Mouse (Mus musculus): ENCODE data around the gene Pnpla6. TPM values are rescaled to one million over a fixed set of nuclear protein-coding genes. Genes with fewer than 3 reads are reported as not detected.

Pnpla6 gene
- total RNA-seq, 2 experiments from 2014 or later, result 59.1 to 77.1 TPM

DNA sequence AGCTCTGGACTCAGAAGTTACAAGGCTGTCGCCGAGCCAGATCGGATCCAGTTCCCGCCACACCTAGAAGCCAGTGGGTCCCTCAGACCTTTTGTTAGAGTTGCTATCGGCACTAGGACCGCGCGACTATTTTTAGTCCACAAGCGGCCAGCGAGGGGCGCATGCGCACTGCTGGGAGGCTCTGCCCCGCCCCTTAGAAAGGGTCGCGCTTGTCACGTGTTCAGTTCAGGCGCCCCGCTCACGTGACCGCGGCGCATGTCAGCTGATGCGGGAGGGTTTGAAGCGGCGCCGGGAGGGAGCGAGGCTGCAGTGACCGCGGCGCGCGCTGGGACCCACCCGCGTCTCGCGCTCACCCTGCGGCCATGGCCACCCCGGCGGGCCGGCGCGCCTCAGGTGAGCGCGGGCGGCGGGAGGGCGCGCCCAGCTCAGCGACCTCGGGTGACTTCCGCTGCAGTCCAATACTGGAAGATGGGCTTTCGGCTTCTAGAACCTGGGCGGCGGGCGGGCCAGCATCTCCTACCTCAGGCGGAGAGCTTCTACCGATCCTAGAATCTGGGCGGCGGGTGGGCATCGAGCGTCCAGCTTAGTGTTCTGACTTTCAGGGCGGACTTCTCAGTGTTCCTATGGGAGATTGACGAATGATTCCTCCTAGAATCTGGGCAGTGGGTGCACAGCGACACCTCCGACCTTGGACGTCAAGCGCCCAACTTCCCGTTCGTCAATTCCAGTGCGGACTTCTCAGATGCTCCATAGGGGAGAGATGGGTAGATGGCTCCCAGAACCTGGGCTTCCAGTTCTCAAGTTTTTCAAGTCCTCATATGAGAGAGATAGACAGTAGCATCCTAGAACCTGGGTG, 14.7 kb upstream of the Pnpla6 start, which contains the start of gene Mcoln1:
Gene Mcoln1, plus strand, starts transcription at position 223 of the 856 bp plus-strand sequence.
- peak; percentile 92 to 95 for DNase-seq (ENCODE audit: extremely low spot score in 1 of 2, low spot score in 1 of 2)

- peak in 1 of 2 experiments; percentile 20 for DNase-seq (ENCODE audit: extremely low spot score in 1 of 2, low spot score in 1 of 2)
These were observed 13.0 kb upstream of the Pnpla6 start for GRCm38 (mm10) chr8:3502217-3502616.

GRCm38 (mm10) chr8:3507979-3508754, 7.0 kb upstream of the Pnpla6 start:
- no peak for DNase-seq (ENCODE audit: extremely low spot score in 1 of 2, low spot score in 1 of 2)

DNA sequence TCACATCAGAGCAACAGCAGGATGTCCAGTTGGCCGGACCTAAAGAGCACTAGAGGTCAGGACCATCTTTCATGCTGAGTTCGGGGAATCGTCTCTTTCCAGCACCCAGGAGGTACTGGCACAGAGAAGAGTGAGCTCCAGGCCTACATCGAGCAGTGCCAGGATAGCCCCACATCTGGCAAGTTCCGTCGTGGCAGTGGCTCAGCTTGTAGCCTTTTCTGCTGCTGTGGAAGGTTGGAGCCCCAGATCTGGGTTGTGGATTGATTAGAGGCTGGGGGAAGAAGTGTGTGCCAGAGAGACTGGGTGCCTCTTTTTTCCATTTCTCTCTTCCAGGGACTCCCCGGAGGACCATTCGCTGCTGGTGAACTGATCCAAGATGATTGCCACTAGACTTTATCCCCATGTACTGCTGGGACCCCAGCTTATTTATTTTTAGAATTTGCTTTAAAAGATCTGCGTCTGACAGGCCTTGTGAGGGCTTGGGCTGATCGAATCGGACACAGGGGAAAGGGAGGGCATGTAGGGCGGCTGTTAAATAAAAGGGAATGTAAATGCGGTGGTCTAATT, 420 bp upstream of the Pnpla6 start:
- peak in 1 of 2 experiments; percentile 8 for DNase-seq (ENCODE audit: extremely low spot score in 1 of 2, low spot score in 1 of 2)

- peak; percentile 26 to 49 for DNase-seq (ENCODE audit: extremely low spot score in 1 of 2, low spot score in 1 of 2)
These were observed 710 bp downstream of the Pnpla6 start for GRCm38 (mm10) chr8:3515771-3516417.

DNA sequence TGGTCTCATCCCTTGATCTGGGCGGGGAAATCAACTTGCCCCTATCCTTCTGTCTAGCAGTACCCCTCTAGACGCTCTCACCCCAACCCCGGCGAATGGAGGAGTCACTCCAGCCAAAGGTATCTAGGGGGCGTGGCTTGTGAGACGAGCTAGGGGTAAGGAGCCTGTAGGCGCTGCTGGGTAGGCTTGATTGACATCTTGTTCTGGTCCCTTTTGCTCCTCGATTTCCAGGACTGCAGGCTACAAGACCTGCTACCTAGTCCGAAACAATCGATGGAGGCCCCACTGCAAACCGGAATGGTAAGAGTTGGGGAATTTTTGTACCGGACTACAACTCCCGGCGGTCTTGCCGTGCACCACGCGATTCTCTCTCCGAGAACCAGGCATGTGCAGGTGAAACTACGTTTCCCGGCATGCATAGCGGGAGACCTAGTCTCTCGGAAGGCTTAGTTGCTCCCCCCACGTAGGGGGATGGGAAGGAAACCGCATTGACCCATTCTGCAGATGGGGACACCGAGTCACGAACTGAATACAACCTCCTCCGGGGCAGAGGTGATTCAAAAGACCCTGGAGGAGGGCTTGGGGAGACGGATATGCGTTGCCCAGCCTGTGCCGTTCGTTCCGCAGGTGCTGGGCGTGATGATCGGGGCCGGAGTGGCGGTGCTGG, 1.4 kb downstream of the Pnpla6 start:
- peak; percentile 84 to 90 for DNase-seq (ENCODE audit: extremely low spot score in 1 of 2, low spot score in 1 of 2)

GRCm38 (mm10) chr8:3517117-3517495, 1.9 kb downstream of the Pnpla6 start:
- no peak for DNase-seq (ENCODE audit: extremely low spot score in 1 of 2, low spot score in 1 of 2)

DNA sequence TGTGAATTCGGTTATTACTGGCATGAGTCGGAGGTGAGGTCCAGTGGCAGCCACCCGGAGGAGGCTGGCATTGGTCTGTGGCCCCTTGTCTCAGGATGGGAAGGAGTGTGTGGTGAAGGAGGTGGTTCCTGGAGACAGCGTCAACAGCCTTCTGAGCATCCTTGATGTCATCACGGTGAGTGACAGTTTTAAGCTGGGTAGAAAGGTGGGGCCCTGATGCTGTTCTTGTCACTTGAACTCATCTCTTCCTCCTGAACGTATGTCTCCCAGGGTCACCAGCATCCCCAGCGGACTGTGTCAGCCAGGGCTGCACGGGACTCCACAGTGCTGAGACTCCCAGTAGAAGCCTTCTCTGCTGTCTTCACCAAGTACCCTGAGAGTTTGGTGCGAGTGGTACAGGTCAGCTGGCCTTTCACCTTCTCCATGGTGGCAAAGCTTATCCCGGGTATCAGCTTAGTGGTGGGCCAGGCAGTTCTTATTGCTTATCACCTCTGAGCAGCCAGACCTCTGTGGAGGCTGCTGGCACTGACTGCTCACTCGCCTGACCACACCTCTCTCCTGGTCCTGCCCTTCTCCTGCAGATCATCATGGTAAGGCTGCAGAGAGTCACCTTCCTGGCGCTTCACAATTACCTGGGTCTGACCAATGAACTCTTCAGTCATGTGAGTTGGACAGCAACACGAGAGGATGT, 7.0 kb downstream of the Pnpla6 start:
- no peak for DNase-seq (ENCODE audit: extremely low spot score in 1 of 2, low spot score in 1 of 2)

DNA sequence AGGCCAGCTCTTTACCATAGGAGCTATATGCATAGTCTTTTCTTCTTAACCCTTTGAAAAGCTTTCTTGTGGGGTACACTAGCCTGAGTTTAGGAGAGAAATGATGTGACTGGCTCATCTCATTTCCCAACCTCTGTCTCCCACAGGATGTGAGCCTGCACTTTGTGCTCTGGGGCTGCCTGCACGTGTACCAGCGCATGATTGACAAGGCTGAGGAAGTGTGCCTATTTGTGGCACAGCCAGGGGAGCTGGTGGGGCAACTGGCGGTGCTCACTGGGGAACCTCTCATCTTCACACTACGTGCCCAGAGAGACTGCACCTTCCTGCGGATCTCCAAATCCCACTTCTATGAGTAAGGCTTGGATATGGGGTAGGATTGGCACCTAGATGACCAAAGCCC, 15.6 kb downstream of the Pnpla6 start:
- DNase-seq (ENCODE audit: extremely low spot score in 1 of 2, low spot score in 1 of 2), result no peak

GRCm38 (mm10) chr8:3531936-3532335, 16.8 kb downstream of the Pnpla6 start:
- no peak for DNase-seq (ENCODE audit: extremely low spot score in 1 of 2, low spot score in 1 of 2)

DNA sequence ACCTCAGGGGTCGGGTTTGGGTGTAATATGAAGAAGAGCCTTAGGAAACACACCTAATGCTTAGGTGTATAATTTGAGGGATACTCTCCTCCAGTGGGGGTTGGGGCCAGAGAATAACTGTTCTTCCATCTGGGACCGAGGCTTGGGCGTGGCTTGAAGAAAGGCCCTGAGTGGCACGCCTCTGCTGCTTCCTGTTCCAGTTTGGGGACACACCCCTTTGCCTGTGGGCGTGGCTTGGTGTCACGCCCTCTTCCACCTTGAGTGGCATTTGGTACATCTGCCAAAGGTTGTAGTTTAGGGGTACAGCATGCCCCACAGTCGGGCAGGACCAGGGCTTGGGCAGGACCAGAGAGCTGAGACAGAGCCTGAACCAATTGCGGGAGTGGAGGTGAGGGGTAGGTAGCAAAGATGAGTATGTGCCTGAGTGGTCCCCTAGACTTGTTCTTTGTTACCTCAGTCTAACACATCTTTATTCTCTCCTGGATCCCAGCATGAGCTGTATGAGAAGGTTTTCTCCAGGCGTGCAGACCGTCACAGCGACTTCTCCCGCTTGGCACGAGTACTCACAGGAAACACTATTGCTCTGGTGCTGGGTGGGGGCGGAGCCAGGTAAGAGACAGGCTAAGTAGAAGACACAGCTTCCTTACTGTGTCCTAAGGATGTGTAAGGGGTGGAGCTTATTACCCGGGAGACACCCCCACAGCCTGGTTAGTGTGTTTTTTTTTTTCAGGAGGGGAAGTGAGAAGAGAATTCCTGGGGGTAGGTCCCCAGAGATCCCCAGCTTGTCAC, 21.1 kb downstream of the Pnpla6 start:
- no peak for DNase-seq (ENCODE audit: extremely low spot score in 1 of 2, low spot score in 1 of 2)

DNA sequence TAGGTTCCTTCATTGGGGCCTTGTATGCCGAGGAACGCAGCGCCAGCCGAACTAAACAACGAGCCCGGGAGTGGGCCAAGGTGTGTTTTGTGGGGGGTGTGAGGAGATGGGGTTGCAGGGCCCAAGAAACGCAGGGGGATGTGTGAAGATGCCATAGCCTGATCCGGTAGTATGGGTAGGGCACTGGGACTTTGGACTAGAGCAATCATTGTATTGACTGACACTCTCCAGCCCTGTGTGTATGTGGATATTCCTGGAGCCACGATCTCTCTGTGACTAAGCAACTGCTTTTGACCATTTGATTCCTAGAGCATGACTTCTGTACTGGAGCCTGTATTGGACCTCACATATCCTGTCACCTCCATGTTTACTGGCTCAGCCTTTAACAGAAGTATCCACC, 21.8 kb downstream of the Pnpla6 start:
- DNase-seq (ENCODE audit: extremely low spot score in 1 of 2, low spot score in 1 of 2), result no peak

- no peak for DNase-seq (ENCODE audit: extremely low spot score in 1 of 2, low spot score in 1 of 2)
These were observed 22.5 kb downstream of the Pnpla6 start for GRCm38 (mm10) chr8:3537666-3538065.

DNA sequence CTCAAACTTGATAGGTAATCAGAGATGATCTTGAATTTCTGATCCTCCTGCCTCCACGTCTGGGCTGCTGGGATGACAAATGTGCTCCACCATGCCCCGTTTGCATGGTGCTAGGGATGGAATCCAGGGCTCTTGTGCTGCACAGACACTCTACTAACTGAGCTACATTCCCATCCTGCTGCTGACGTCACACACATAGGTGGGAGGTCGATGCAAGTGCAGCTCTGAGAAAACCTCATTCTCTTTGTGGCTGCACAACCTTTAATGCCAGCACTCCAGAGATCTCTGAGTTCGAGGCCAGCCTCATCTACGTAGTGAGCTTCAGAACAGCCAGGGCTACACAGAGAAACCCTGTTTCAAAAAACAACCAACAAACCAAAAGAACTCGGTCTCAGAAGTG, 24.0 kb downstream of the Pnpla6 start:
- DNase-seq (ENCODE audit: extremely low spot score in 1 of 2, low spot score in 1 of 2), result no peak

GRCm38 (mm10) chr8:3540076-3540475, 24.9 kb downstream of the Pnpla6 start:
- no peak for DNase-seq (ENCODE audit: extremely low spot score in 1 of 2, low spot score in 1 of 2)

GRCm38 (mm10) chr8:3546511-3546910, 31.3 kb downstream of the Pnpla6 start:
- no peak for DNase-seq (ENCODE audit: extremely low spot score in 1 of 2, low spot score in 1 of 2)

GRCm38 (mm10) chr8:3552240-3552639, 37.1 kb downstream of the Pnpla6 start:
- DNase-seq (ENCODE audit: extremely low spot score in 1 of 2, low spot score in 1 of 2), result no peak

DNA sequence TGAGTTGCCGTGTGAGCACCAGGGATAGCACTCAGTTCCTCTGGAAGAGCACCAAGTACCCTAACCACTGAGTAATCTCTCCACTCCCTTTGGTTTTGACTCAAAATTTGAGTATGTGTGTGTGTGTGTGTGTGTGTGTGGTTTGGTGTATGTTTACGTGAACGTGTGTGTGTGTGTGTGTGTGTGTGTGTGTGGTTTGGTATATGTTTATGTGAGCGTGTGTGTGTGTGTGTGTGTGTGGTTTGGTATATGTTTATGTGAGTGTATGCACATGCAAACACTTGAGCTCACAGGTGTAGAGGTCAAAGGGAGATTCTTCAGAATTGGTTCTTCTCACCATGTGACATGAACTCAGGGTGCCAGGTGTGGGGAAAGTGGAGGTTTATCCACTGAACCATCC, 40.9 kb downstream of the Pnpla6 start:
- DNase-seq (ENCODE audit: extremely low spot score in 1 of 2, low spot score in 1 of 2), result no peak
